Mouse (Mus musculus) kidney, embryonic 14.5 days (tissue): ENCODE measurements at regions not wholly inside any gene's neighbourhood (a gene's known extent, or its start where the extent isn't known, plus 50 kb on each side); places are given as distances from the start of the nearest gene placed in this dataset.

Experiments
- ATAC-seq: fragments of 200-750 bp; cut with Nextera tagmentation; 2 replicates; pipeline ENCODE4 v1.8.0; 2017; ENCODE audit warnings: moderate number of reproducible peaks, mild to moderate bottlenecking, moderate TSS enrichment, moderate library complexity; ENCODE audit not compliant: low FRiP score, low TSS enrichment
- H3K27ac ChIP-seq: fragments of 300-500 bp; sonication (generic); 2 replicates; pipeline ENCODE4 v1.5.1; 2014; ENCODE audit warnings: low read depth, mild to moderate bottlenecking, low read length, moderate library complexity, mixed read lengths
- H3K27me3 ChIP-seq: fragments of 300-500 bp; sonication (generic); 2 replicates; pipeline ENCODE4 v1.6.1; 2014; ENCODE audit warnings: mild to moderate bottlenecking, low read length; ENCODE audit not compliant: control insufficient read depth, insufficient read depth
- H3K36me3 ChIP-seq: fragments of 300-500 bp; sonication (generic); 2 replicates; pipeline ENCODE4 v1.6.1; 2014; ENCODE audit warnings: low read length, mixed read lengths; ENCODE audit not compliant: control insufficient read depth, insufficient read depth
- H3K4me1 ChIP-seq: fragments of 300-500 bp; sonication (generic); 2 replicates; pipeline ENCODE4 v1.6.1; 2014; ENCODE audit warnings: low read length, mixed read lengths; ENCODE audit not compliant: control insufficient read depth, insufficient read depth
- H3K4me2 ChIP-seq: fragments of 300-500 bp; sonication (generic); replicated peaks from 2 replicates; pipeline ENCODE4 v1.6.1; 2014; ENCODE audit warnings: low read depth, mild to moderate bottlenecking, low read length
- H3K4me3 ChIP-seq: fragments of 300-500 bp; sonication (generic); 2 replicates; pipeline ENCODE4 v1.5.1; 2014; ENCODE audit warnings: mild to moderate bottlenecking, low read length
- H3K9ac ChIP-seq: fragments of 300-500 bp; sonication (generic); 2 replicates; pipeline ENCODE4 v1.6.1; 2014; ENCODE audit warnings: low read depth, mild to moderate bottlenecking, low read length, moderate library complexity
- H3K9me3 ChIP-seq: fragments of 300-500 bp; sonication (generic); 2 replicates; pipeline ENCODE4 v1.6.1; 2016; ENCODE audit warnings: low read length; ENCODE audit not compliant: control insufficient read depth
- WGBS: fragments of 180-500 bp; shearing (Covaris S2); extraction: QIAGEN DNeasy Blood & Tissue Kit; methylation state at CpG from one replicate; pipeline ENCODE4 v1.1.7; 2014; 5-methylcytosine and 5-hydroxymethylcytosine counted together

GRCm38 (mm10) chr1:71900106-71901074 lies 247.4 kb upstream of the Fn1 start:
- no peaks in the 10 kb centered on the region for H3K36me3 ChIP-seq
- ATAC-seq, result no peak
- H3K9ac ChIP-seq, result no peak overlapping the region
- H3K4me2 ChIP-seq, result no peak overlapping the region
- no peaks in the 10 kb centered on the region for H3K9me3 ChIP-seq
- H3K27me3 ChIP-seq, result no peaks in the 10 kb centered on the region
- no peak overlapping the region for H3K27ac ChIP-seq
- H3K4me3 ChIP-seq, result no peak overlapping the region
- WGBS, result 79% methylated on average over 8 of the region's 9 CpGs
- no peaks in the 10 kb centered on the region for H3K4me1 ChIP-seq

- Histone ChIP-seq H3K27ac (no peak overlapping the region), H3K36me3 (no peaks in the 10 kb centered on the region), H3K4me1 (no peaks in the 10 kb centered on the region), H3K4me2 (no peak overlapping the region), H3K4me3 (no peak overlapping the region), H3K27me3 (no peaks in the 10 kb centered on the region), H3K9me3 (no peaks in the 10 kb centered on the region), H3K9ac (no peak overlapping the region)
- WGBS, result 65% methylated on average over 8 of the region's 8 CpGs
- ATAC-seq, result no peak
Measured at GRCm38 (mm10) chr1:71899128-71899527, 246.1 kb upstream of the Fn1 start.

- no peak overlapping the region for H3K27ac ChIP-seq
- no peak for ATAC-seq
- WGBS, result 80% methylated on average over 6 of the region's 6 CpGs
- no peaks in the 10 kb centered on the region for H3K9me3 ChIP-seq
- no peak overlapping the region for H3K4me3 ChIP-seq
- no peak overlapping the region for H3K4me2 ChIP-seq
- no peaks in the 10 kb centered on the region for H3K27me3 ChIP-seq
- H3K36me3 ChIP-seq, result no peaks in the 10 kb centered on the region
- H3K4me1 ChIP-seq, result no peaks in the 10 kb centered on the region
- H3K9ac ChIP-seq, result no peak overlapping the region
Measured at GRCm38 (mm10) chr1:71898198-71898597, 245.2 kb upstream of the Fn1 start.

- WGBS, result 70% methylated on average over 8 of the region's 8 CpGs
- H3K4me1 ChIP-seq, result no peaks in the 10 kb centered on the region
- no peak overlapping the region for H3K9ac ChIP-seq
- no peaks in the 10 kb centered on the region for H3K9me3 ChIP-seq
- H3K27me3 ChIP-seq, result no peaks in the 10 kb centered on the region
- no peak overlapping the region for H3K27ac ChIP-seq
- ATAC-seq, result no peak
- no peaks in the 10 kb centered on the region for H3K36me3 ChIP-seq
- H3K4me3 ChIP-seq, result no peak overlapping the region
- no peak overlapping the region for H3K4me2 ChIP-seq
Measured at GRCm38 (mm10) chr1:71897464-71898051, 244.6 kb upstream of the Fn1 start.

- WGBS, result 43% methylated on average over 11 of the region's 11 CpGs
- no peaks in the 10 kb centered on the region for H3K36me3 ChIP-seq
- H3K27me3 ChIP-seq, result no peaks in the 10 kb centered on the region
- no peak overlapping the region for H3K4me2 ChIP-seq
- no peak for ATAC-seq
- H3K4me1 ChIP-seq, result no peaks in the 10 kb centered on the region
- H3K9ac ChIP-seq, result no peak overlapping the region
- H3K9me3 ChIP-seq, result no peaks in the 10 kb centered on the region
- no peak overlapping the region for H3K27ac ChIP-seq
- H3K4me3 ChIP-seq, result no peak overlapping the region
Measured at GRCm38 (mm10) chr1:71896141-71896725, 243.2 kb upstream of the Fn1 start.

- WGBS, result 31% methylated on average over 5 of the region's 5 CpGs
- no peak for ATAC-seq
- no peak overlapping the region for H3K27ac ChIP-seq
Measured at GRCm38 (mm10) chr1:71893636-71894035, 240.6 kb upstream of the Fn1 start.

GRCm38 (mm10) chr1:71887809-71888208 lies 234.8 kb upstream of the Fn1 start:
- no peak for ATAC-seq
- no peak overlapping the region for H3K4me2 ChIP-seq
- no peaks in the 10 kb centered on the region for H3K27me3 ChIP-seq
- H3K9ac ChIP-seq, result no peak overlapping the region
- H3K4me3 ChIP-seq, result no peak overlapping the region
- H3K4me1 ChIP-seq, result no peaks in the 10 kb centered on the region
- 73% methylated on average over 3 of the region's 3 CpGs for WGBS
- no peak overlapping the region for H3K27ac ChIP-seq
- no peaks in the 10 kb centered on the region for H3K9me3 ChIP-seq
- H3K36me3 ChIP-seq, result no peaks in the 10 kb centered on the region

More at GRCm38 (mm10) chr1:71893636-71894035, 240.6 kb upstream of the Fn1 start:
- Histone ChIP-seq H3K27me3 (no peaks in the 10 kb centered on the region), H3K36me3 (no peaks in the 10 kb centered on the region), H3K4me1 (no peaks in the 10 kb centered on the region), H3K4me3 (no peak overlapping the region), H3K9ac (no peak overlapping the region), H3K4me2 (no peak overlapping the region), H3K9me3 (no peaks in the 10 kb centered on the region)

GRCm38 (mm10) chr1:71886903-71887302 lies 233.9 kb upstream of the Fn1 start:
- Histone ChIP-seq H3K9me3 (no peaks in the 10 kb centered on the region), H3K9ac (no peak overlapping the region), H3K4me1 (no peaks in the 10 kb centered on the region), H3K4me2 (no peak overlapping the region), H3K4me3 (no peak overlapping the region), H3K27me3 (no peaks in the 10 kb centered on the region), H3K36me3 (no peaks in the 10 kb centered on the region), H3K27ac (no peak overlapping the region)
- ATAC-seq, result peak; percentile 84; the same call in 1 of the 2 replicates
- 60% methylated on average over 6 of the region's 6 CpGs for WGBS

GRCm38 (mm10) chr1:71886233-71886632 lies 233.2 kb upstream of the Fn1 start:
- no peak for ATAC-seq
- no peaks in the 10 kb centered on the region for H3K27me3 ChIP-seq
- no peak overlapping the region for H3K4me3 ChIP-seq
- no peaks in the 10 kb centered on the region for H3K36me3 ChIP-seq
- 50% methylated on average over 5 of the region's 5 CpGs for WGBS
- H3K9me3 ChIP-seq, result no peaks in the 10 kb centered on the region
- H3K4me2 ChIP-seq, result no peak overlapping the region
- no peak overlapping the region for H3K9ac ChIP-seq
- H3K27ac ChIP-seq, result no peak overlapping the region
- no peaks in the 10 kb centered on the region for H3K4me1 ChIP-seq
